Mouse (Mus musculus): Measurements from ENCODE around the gene Dact2.

The Dact2 gene

GRCm38 (mm10) chr17:14212796-14213195 is 8.7 kb upstream of the Dact2 start:
- no peak for DNase-seq (ENCODE audit: low read depth, low spot score)

GRCm38 (mm10) chr17:14207093-14207561 is 3.0 kb upstream of the Dact2 start:
- no peak for DNase-seq (ENCODE audit: low read depth, low spot score)

- DNase-seq (ENCODE audit: low read depth, low spot score), result peak; percentile 73
Observed at GRCm38 (mm10) chr17:14206062-14206461, 2.0 kb upstream of the Dact2 start.

GRCm38 (mm10) chr17:14205236-14205635 is 1.1 kb upstream of the Dact2 start:
- no peak for DNase-seq (ENCODE audit: low read depth, low spot score)

GRCm38 (mm10) chr17:14203121-14203941 is 773 bp downstream of the Dact2 start:
- peak; percentile 86 for DNase-seq (ENCODE audit: low read depth, low spot score)

GRCm38 (mm10) chr17:14202291-14203030 is 1.6 kb downstream of the Dact2 start:
- peak; percentile 70 for DNase-seq (ENCODE audit: low read depth, low spot score)

GRCm38 (mm10) chr17:14201281-14201787 is 2.8 kb downstream of the Dact2 start:
- DNase-seq (ENCODE audit: low read depth, low spot score), result peak; percentile 45

- DNase-seq (ENCODE audit: low read depth, low spot score), result no peak
Observed at GRCm38 (mm10) chr17:14200206-14200605, 3.9 kb downstream of the Dact2 start.

GRCm38 (mm10) chr17:14199621-14200020 is 4.5 kb downstream of the Dact2 start:
- peak; percentile 84 for DNase-seq (ENCODE audit: low read depth, low spot score)

GRCm38 (mm10) chr17:14192924-14193323 is 11.2 kb downstream of the Dact2 start:
- DNase-seq (ENCODE audit: low read depth, low spot score), result no peak

- peak; percentile 17 for DNase-seq (ENCODE audit: low read depth, low spot score)
Observed at GRCm38 (mm10) chr17:14192432-14192831, 11.7 kb downstream of the Dact2 start.

- no peak for DNase-seq (ENCODE audit: low read depth, low spot score)
Observed at GRCm38 (mm10) chr17:14188455-14188854, 15.6 kb downstream of the Dact2 start.

- DNase-seq (ENCODE audit: low read depth, low spot score), result no peak
Observed at GRCm38 (mm10) chr17:14187096-14187495, 17.0 kb downstream of the Dact2 start.

- no peak for DNase-seq (ENCODE audit: low read depth, low spot score)
Observed at GRCm38 (mm10) chr17:14186176-14186575, 17.9 kb downstream of the Dact2 start.

- DNase-seq (ENCODE audit: low read depth, low spot score), result no peak
Observed at GRCm38 (mm10) chr17:14184192-14184814, 19.8 kb downstream of the Dact2 start.

- no peak for DNase-seq (ENCODE audit: low read depth, low spot score)
Observed at GRCm38 (mm10) chr17:14183717-14184116, 20.4 kb downstream of the Dact2 start.

- DNase-seq (ENCODE audit: low read depth, low spot score), result no peak
Observed at GRCm38 (mm10) chr17:14182860-14183259, 21.2 kb downstream of the Dact2 start.

- DNase-seq (ENCODE audit: low read depth, low spot score), result no peak
Observed at GRCm38 (mm10) chr17:14178911-14179310, 25.2 kb downstream of the Dact2 start.

GRCm38 (mm10) chr17:14178475-14178874 is 25.6 kb downstream of the Dact2 start:
- DNase-seq (ENCODE audit: low read depth, low spot score), result no peak

- no peak for DNase-seq (ENCODE audit: low read depth, low spot score)
Observed at GRCm38 (mm10) chr17:14178049-14178448, 26.1 kb downstream of the Dact2 start.

- DNase-seq (ENCODE audit: low read depth, low spot score), result no peak
Observed at GRCm38 (mm10) chr17:14177018-14177417, 27.1 kb downstream of the Dact2 start.

- no peak for DNase-seq (ENCODE audit: low read depth, low spot score)
Observed at GRCm38 (mm10) chr17:14175704-14176103, 28.4 kb downstream of the Dact2 start.
